Mouse (Mus musculus) cerebellum, adult 2 months (tissue): ENCODE data around the gene Mpzl2. TPM values are rescaled to one million over a fixed set of nuclear protein-coding genes. Genes with fewer than 3 reads are reported as not detected.
A peak's percentile ranks its signal among the peaks of the same experiment; 100 is the strongest.

ENCODE experiments used
- DNase-seq, 2 experiments: peaks; one replicate each; pipeline ENCODE4 v3.0.0; 2021
- H3K27ac ChIP-seq: fragments of 200-500 bp; 2 replicates; pipeline ENCODE4 v1.5.1; 2012; ENCODE audit warnings: low read length, control low read depth, inconsistent platforms; ENCODE audit not compliant: insufficient read depth
- H3K27me3 ChIP-seq: fragments of 200-500 bp; 2 replicates; pipeline ENCODE4 v1.6.1; 2012; ENCODE audit warnings: inconsistent platforms, mild to moderate bottlenecking, low read length, moderate library complexity; ENCODE audit not compliant: control insufficient read depth, insufficient read depth
- H3K4me1 ChIP-seq: fragments of 200-500 bp; 2 replicates; pipeline ENCODE4 v1.6.1; 2011; ENCODE audit warnings: low read length; ENCODE audit not compliant: control insufficient read depth, insufficient read depth
- H3K4me3 ChIP-seq: fragments of 200-500 bp; replicated peaks from 2 replicates; pipeline ENCODE3; 2011; ENCODE audit warnings: mild to moderate bottlenecking, low read depth, low read length, control low read depth; ENCODE audit not compliant: insufficient read depth
- CTCF ChIP-seq: fragments of 200-500 bp; IDR thresholded peaks from 2 replicates; pipeline ENCODE4 v1.5.1; 2011; ENCODE audit warnings: low read depth, mild to moderate bottlenecking, control low read depth, low read length, moderate library complexity, borderline replicate concordance; ENCODE audit not compliant: insufficient read depth
- POLR2A ChIP-seq: fragments of 200-500 bp; IDR thresholded peaks from 2 replicates; pipeline ENCODE4 v1.6.1; 2011; ENCODE audit warnings: low read length, control low read depth, borderline replicate concordance; ENCODE audit not compliant: insufficient read depth
- WGBS: fragments of 180-500 bp; shearing (Covaris S2); methylation state at CpG from one replicate; pipeline ENCODE4 v1.1.7; 2018; 5-methylcytosine and 5-hydroxymethylcytosine counted together
- polyA plus RNA-seq: library from polyadenylated mRNA; depleted of rRNA; stranded (reverse); fragments of >200 nt; gene quantifications from 2 replicates; pipeline ENCODE4 v1.2.3, GENCODE M21; 2012

Gene Mpzl2
- polyA plus RNA-seq, 1 experiment: 1.1 TPM

DNA sequence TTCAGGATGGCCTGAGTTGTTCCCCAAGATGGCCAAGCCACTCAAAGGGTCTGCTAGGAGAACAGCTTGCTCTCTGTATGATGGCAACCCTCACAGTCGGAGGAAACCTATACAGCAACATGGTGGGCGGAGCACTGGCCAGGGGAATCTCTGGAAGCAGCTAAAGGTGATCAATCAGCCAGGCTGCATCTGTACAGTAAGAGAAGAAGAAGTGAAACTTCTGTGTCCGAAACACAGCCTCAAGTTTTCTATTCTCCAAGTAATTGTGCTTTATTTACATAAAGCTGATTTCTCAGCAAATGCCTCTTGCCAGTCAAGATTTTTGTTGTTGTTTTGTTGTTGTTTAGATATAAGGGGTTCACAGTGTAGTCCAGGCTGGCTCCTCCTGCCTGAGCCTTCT lies 38.3 kb downstream of the Mpzl2 start:
- no peak overlapping the region for H3K4me3 ChIP-seq
- TF ChIP-seq POLR2A (no peak), CTCF (no peak)
- peaks cover 2% of the 10 kb centered on the region; the same call in 1 of the 2 replicates for H3K4me1 ChIP-seq
- no peaks in the 10 kb centered on the region; the same call in 1 of the 2 replicates for H3K27me3 ChIP-seq
- WGBS: 74% methylated on average over 3 of the region's 3 CpGs
- no peak for DNase-seq
- no peak overlapping the region for H3K27ac ChIP-seq

DNA sequence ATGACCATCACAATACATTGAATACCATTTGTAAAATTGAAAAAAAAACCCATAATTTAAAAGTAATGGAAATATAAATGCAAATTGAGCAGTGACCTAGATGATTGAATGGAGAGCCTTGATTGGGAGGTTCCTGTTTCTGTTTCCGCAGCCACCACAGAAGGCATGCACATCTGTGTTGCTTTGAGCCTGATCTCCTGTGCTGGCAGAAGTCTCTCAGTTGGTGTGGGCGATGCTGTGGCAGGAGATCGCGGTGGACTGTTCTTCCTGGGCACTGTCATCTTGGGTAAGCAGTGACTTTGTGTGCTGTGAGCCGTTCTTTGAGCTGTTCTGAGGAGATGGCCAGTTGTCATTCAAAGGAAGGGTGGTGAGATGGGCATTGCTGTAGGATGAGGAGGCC lies 39.4 kb downstream of the Mpzl2 start, which contains the start of gene Jaml:
TSS of gene Jaml (plus strand) at position 173 of the 400 bp plus-strand sequence.
- Histone ChIP-seq H3K4me3 (no peak within 1 kb of the TSS), H3K27ac (no peak within 1 kb of the TSS), H3K4me1 (peaks cover 8% of the 10 kb centered on the region), H3K27me3 (no peaks in the 10 kb centered on the region; the same call in 1 of the 2 replicates)
- 85% methylated on average over 5 of the region's 5 CpGs for WGBS
- no peak for DNase-seq
- TF ChIP-seq CTCF: no peak
- no peak for TF ChIP-seq POLR2A

DNA sequence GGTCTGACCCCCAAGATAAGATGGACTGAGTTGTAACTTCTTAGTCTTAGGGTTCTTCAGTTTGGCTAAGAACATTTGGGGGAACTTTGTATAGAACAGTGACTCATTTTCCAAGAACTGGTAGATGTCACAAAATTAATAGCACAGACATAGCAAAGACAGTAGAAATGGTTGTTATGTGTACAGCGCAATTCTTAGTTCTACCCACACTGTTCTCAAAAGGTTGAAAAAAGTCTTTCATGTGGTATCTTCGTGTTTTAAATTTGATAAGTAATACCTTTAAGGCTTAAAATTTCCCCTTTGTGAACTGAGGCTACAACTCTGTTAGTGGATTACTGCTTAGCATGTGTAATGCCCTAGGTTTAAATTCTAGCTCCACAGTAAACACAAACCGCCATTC lies 43.5 kb downstream of the Mpzl2 start:
- TF ChIP-seq POLR2A: no peak
- TF ChIP-seq CTCF: no peak
- no peak for DNase-seq
- Histone ChIP-seq H3K27me3 (no peaks in the 10 kb centered on the region), H3K4me1 (peaks cover 41% of the 10 kb centered on the region), H3K27ac (no peak overlapping the region), H3K4me3 (no peak overlapping the region)
- WGBS: 92% methylated on average over 3 of the region's 3 CpGs

DNA sequence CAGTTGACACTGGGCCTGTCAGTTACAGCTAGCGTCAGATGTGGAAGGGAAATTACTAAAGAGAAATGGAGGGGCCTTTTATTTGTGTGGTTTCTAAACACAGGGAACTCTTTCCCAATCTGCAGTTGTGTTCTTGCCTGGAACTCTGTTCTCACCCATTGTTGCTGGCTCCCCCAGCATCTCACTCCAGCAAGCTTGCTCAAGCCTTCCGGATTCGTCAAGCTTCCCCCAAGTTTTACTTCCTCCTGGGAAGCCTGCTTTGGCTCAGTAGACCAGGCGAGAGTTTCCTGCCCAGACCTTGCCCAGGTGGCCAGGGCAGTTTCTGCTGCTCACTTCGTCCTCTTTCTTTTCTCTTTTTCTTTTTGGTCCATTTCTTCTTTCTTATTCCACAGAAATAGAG lies 45.0 kb downstream of the Mpzl2 start:
- TF ChIP-seq POLR2A: no peak
- peak overlapping the region; percentile 94 for H3K27ac ChIP-seq
- no peaks in the 10 kb centered on the region for H3K27me3 ChIP-seq

DNA sequence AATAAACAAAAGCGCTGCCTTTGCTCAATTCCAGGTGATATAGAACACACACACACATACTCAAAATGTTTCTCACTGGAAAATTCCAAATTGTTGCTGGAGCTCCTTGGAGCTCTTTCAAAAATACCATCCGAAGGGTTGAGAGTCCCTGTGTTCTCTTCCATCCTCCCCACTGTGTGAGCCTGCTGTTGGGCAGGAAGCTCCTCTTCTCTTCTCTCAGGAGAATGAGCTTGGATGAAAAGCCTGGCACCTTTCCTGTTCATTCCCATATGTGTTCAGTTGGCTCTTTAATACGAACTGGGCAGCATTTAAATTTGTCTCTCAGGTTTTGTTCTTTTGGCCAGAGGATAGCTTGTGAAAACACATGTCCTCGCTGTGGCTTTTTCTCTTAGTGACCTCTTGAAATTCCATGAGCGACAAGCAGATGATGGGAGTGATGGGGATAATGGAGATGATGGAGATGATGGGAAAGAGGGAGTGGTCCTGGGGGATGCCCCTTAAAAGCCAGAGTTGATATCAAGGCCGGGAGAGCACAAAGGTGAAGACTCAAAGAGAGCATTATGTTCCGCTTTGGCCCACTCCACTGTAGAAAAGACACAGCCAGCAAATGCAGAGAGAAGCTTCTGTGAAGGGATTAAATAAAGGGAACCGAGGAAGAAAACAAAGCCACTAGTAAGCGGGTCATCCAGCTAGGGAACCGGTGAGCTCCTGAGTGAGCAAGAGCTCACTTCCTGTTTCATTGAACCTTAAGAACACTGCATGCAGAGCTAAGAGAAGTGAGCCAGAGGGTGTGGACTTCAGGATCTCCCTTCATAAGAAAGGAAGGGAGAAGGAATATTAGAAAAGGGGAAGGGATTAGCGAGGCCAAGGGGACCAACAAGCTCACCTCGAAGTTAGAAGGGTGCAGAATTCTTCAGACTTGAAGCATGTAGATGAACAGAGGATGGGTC lies 46.4 kb downstream of the Mpzl2 start:
- peaks cover 44% of the 10 kb centered on the region for H3K4me1 ChIP-seq
- H3K4me3 ChIP-seq: no peak overlapping the region
- H3K27ac ChIP-seq: peak overlapping the region; percentile 94
- TF ChIP-seq CTCF: no peak
- TF ChIP-seq POLR2A: peak; percentile 41; the same call in 1 of the 2 replicates
- 17% methylated on average over 12 of the region's 12 CpGs for whole genome bisulfite sequencing
- no peaks in the 10 kb centered on the region for H3K27me3 ChIP-seq
- peak; percentile 82 to 98 for DNase-seq

More for the DNA sequence above, 45.0 kb downstream of the Mpzl2 start:
- 43% methylated on average over 5 of the region's 5 CpGs for WGBS
- H3K4me3 ChIP-seq: no peak overlapping the region
- H3K4me1 ChIP-seq: peaks cover 44% of the 10 kb centered on the region
- DNase-seq: no peak

DNA sequence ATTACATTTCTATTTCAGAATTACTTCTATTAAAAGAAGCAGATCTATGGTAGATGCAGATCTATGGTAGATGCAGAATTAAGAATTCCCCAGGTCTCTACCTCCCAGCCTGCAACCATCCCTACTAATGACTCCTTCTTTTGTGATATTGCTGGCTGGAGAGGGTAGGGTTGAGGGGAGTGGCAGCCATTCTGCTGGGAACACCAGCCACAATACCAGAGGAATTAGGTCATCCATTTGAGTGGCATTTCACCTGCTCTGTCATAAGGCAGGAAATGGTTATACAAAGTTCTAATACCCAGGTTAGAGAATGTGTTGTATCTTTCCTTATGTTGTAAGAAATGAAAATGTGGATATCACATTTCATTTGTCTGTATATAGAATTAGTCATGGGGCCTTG lies 48.4 kb downstream of the Mpzl2 start:
- H3K4me1 ChIP-seq: peaks cover 44% of the 10 kb centered on the region
- TF ChIP-seq POLR2A: no peak
- H3K4me3 ChIP-seq: no peak overlapping the region
- DNase-seq: no peak
- no peaks in the 10 kb centered on the region for H3K27me3 ChIP-seq
- peak overlapping the region; percentile 89; the same call in 1 of the 2 replicates for H3K27ac ChIP-seq

DNA sequence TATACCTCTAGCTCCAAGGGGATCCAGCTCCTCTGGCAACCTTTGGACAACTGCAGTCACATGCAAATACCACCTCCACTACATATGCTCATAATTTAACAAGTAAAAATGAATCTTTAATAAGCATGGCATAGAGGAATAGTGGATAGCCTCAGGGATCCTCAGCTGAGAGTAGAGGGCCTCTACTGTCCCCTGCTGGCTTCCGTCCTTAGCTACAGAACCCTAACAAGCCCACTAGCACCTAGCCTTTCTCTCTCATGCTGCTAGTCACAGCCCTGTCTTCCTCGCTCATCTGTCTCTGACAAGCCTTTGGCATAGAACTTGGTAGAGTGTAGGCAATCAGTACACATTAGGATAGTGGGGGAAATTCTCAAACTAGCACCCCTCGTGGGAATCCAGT lies 51.2 kb downstream of the Mpzl2 start:
- DNase-seq: no peak
- Histone ChIP-seq H3K27me3 (no peaks in the 10 kb centered on the region), H3K27ac (peak overlapping the region; percentile 23; the same call in 1 of the 2 replicates), H3K4me1 (peaks cover 25% of the 10 kb centered on the region), H3K4me3 (no peak overlapping the region)
- no peak for TF ChIP-seq POLR2A
- peak; percentile 33; the same call in 1 of the 2 replicates for TF ChIP-seq CTCF
- WGBS: 80% methylated on average over 3 of the region's 3 CpGs

DNA sequence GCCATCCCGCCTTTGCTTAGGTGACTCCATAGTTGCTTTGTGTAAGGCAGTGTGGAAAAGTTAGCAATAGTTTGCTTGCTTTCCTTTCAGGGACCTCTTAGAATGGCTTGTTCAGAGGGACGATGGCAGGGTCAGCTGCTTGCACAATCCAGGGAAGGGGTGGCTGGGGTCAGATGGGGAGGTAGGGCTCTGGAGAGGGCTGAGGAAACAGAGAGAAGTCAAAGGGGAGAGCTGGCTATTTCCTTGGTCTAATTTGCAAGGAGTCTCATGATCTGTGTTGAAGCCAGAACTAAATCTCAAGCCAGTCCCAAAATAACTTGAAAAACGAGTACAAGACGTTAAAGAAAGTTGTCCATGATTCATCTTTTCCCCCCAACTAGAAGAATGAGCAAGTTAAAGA lies 53.0 kb downstream of the Mpzl2 start:
- WGBS: 81% methylated on average over 4 of the region's 4 CpGs
- H3K27me3 ChIP-seq: no peaks in the 10 kb centered on the region
- TF ChIP-seq CTCF (no peak), POLR2A (no peak)
- H3K4me1 ChIP-seq: peaks cover 10% of the 10 kb centered on the region; the same call in 1 of the 2 replicates
- DNase-seq: no peak
- H3K27ac ChIP-seq: no peak overlapping the region
- no peak overlapping the region for H3K4me3 ChIP-seq
